Mouse (Mus musculus) liver, embryonic 14.5 days (tissue): ENCODE measurements around the gene Clpb. TPM values are rescaled to one million over a fixed set of nuclear protein-coding genes. Genes with fewer than 3 reads are reported as not detected.

Experiments
- ATAC-seq: fragments of 200-750 bp; cut with Nextera tagmentation; 2 replicates; pipeline ENCODE4 v1.8.0; 2017; ENCODE audit warnings: moderate number of reproducible peaks, mild to moderate bottlenecking, moderate library complexity; ENCODE audit not compliant: insufficient read depth
- DNase-seq, 3 experiments: peaks; one replicate each; pipeline ENCODE4 v3.0.0-alpha.2; 2012 to 2013; ENCODE audit warnings: low read depth in 3 of 3, low spot score in 3 of 3
- H3K27ac ChIP-seq: fragments of 300-500 bp; sonication (generic); 2 replicates; pipeline ENCODE4 v1.5.1; 2014; ENCODE audit warnings: moderate library complexity, mild to moderate bottlenecking, control low read depth, inconsistent platforms
- H3K27me3 ChIP-seq: fragments of 300-500 bp; sonication (generic); 2 replicates; pipeline ENCODE4 v1.6.1; 2014; ENCODE audit warnings: mild to moderate bottlenecking, low read length, moderate library complexity; ENCODE audit not compliant: control insufficient read depth, insufficient read depth
- H3K36me3 ChIP-seq: fragments of 300-500 bp; sonication (generic); replicated peaks from 2 replicates; pipeline ENCODE4 v1.6.1; 2014; ENCODE audit warnings: low read depth; ENCODE audit not compliant: control insufficient read depth, insufficient read depth
- H3K4me1 ChIP-seq, 2 experiments: fragments of 200-500 bp in 1 of 2; fragments of 300-500 bp in 1 of 2; sonication (generic) in 1 of 2; replicated peaks; 2 replicates each; pipeline ENCODE4 v1.6.1; 2012 to 2014; ENCODE audit warnings: antibody characterized with exemption in 1 of 2, inconsistent platforms in 1 of 2, low read length in 1 of 2; ENCODE audit not compliant: control insufficient read depth in 2 of 2, insufficient read depth in 2 of 2
- H3K4me2 ChIP-seq: fragments of 300-500 bp; sonication (generic); 2 replicates; pipeline ENCODE4 v1.6.1; 2014; ENCODE audit warnings: low read depth, mild to moderate bottlenecking, control low read depth, moderate library complexity
- H3K4me3 ChIP-seq, 2 experiments: fragments of 200-500 bp in 1 of 2; fragments of 300-500 bp in 1 of 2; sonication (generic) in 1 of 2; 2 replicates each; pipeline ENCODE4 v1.5.1; 2012 to 2014; ENCODE audit warnings: low read depth in 2 of 2, low read length in 2 of 2, mild to moderate bottlenecking in 2 of 2, control low read depth in 1 of 2, inconsistent platforms in 1 of 2, moderate library complexity in 1 of 2; ENCODE audit not compliant: insufficient read depth in 1 of 2
- H3K9ac ChIP-seq: fragments of 300-500 bp; sonication (generic); replicated peaks from 2 replicates; pipeline ENCODE4 v1.6.1; 2014; ENCODE audit warnings: mild to moderate bottlenecking, control low read depth, moderate library complexity
- H3K9me3 ChIP-seq: fragments of 300-500 bp; sonication (generic); 2 replicates; pipeline ENCODE4 v1.6.1; 2016; ENCODE audit warnings: low read length, mixed read lengths; ENCODE audit not compliant: control insufficient read depth
- CTCF ChIP-seq: IDR thresholded peaks from 2 replicates; pipeline ENCODE4 v1.5.1; 2016; ENCODE audit warnings: antibody characterized with exemption, low read depth, control low read depth
- EP300 ChIP-seq: IDR thresholded peaks from 2 replicates; pipeline ENCODE4 v1.6.1; 2016; ENCODE audit warnings: antibody characterized with exemption, low read depth
- WGBS: fragments of 180-500 bp; shearing (Covaris S2); extraction: QIAGEN DNeasy Blood & Tissue Kit; methylation state at CpG from one replicate; pipeline ENCODE4 v1.1.7; 2014; ENCODE audit not compliant: insufficient replicate concordance; 5-methylcytosine and 5-hydroxymethylcytosine counted together
- polyA plus RNA-seq, 2 experiments: library from polyadenylated mRNA; depleted of rRNA in 1 of 2; stranded (reverse) in 1 of 2; unstranded in 1 of 2; fragments of >200 nt; fragmentation: Nextera tagmentation in 1 of 2; extraction: Ambion mirVana in 1 of 2; gene quantifications; 2 replicates each; pipeline versions ENCODE4 v1.2.1 to v1.2.3; 2012 to 2014

Gene Clpb
- polyA plus RNA-seq, 2 experiments: 8.3 to 18.7 TPM

DNA sequence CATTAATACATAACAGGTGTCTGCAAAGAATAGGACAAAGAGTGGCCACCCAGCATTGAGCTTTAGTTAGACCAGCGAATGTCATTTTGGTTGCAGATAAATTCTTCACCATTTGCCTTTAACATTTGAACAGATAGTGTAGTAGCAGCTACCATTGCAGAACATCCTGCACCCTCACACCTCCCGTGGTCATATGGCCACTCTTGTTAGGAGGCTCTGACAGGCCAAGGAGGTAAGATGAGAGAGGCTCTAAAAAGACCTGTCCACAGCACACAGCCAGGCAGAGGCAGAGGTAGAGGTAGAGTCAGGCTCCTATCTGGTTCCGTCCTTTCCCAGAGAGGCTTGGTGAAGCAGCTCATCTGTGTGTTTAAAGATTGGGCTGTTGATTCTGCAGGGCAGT, 17.5 kb downstream of the Clpb start:
- no peak overlapping the region for H3K9ac ChIP-seq
- no peaks in the 10 kb centered on the region for H3K27me3 ChIP-seq
- H3K4me1 ChIP-seq: peaks cover 0 to 9% of the 10 kb centered on the region in 2 experiments; a peak in 2 of 4 replicates
- no peak overlapping the region for H3K27ac ChIP-seq
- 61% methylated on average over 3 of the region's 3 CpGs for WGBS
- H3K36me3 ChIP-seq: no peaks in the 10 kb centered on the region
- ATAC-seq: no peak
- H3K4me2 ChIP-seq: no peak overlapping the region
- no peak overlapping the region for H3K4me3 ChIP-seq
- no peaks in the 10 kb centered on the region for H3K9me3 ChIP-seq
- DNase-seq: no peak
- no peak for TF ChIP-seq CTCF
- TF ChIP-seq EP300: no peak

DNA sequence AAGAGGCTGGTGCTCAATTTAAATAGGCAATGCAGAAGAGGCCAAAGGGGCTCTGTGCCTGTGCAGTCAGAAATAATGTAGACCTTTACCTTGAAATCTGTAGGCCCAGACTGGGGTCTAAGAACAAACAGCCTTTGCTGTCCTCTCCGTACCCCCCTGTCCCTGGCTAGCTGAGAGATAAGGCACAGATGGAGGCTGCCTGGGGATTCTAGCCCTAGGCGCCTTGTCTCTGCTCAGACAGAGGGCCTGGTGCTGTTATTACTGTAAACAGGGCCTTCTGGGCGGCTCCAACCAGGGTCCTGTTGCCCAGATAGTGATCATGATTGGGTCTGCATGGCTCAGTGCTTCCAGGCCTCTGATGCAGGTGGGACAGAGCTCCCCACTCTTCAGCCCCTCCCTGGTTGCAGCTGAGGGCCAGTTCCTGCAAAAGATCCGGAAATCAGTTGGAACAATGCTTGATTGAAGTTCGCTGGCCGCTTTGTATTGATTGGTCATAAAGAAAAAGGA, 18.2 kb downstream of the Clpb start:
- TF ChIP-seq EP300 (no peak), CTCF (no peak)
- H3K9ac ChIP-seq: no peak overlapping the region
- no peak overlapping the region for H3K4me2 ChIP-seq
- no peak overlapping the region for H3K27ac ChIP-seq
- peaks cover 0 to 4% of the 10 kb centered on the region in 2 experiments; a peak in 2 of 4 replicates for H3K4me1 ChIP-seq
- H3K9me3 ChIP-seq: no peaks in the 10 kb centered on the region
- no peak for ATAC-seq
- DNase-seq: no peak
- no peak overlapping the region for H3K4me3 ChIP-seq
- WGBS: 35% methylated on average over 6 of the region's 6 CpGs
- no peaks in the 10 kb centered on the region for H3K36me3 ChIP-seq
- no peaks in the 10 kb centered on the region for H3K27me3 ChIP-seq

DNA sequence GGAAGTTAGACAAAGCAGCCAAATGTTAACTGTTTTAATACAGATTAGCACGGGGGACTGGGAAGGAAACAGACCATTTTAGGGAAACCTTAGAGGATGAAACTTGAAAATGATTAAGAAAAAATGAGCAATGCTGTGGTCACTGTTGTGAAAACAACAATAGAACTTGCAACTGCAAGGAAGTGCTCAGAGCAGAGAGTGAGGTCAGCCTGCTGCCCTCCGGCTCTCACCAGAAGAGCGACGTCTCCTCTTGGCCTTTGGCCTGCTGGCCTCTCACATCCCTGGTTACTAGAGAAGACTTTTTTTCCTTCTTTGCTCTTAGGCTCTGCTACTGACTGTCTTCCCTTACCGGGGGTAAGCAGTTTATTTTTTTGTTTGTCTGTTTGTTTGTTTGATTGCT, 19.5 kb downstream of the Clpb start:
- TF ChIP-seq CTCF (no peak), EP300 (no peak)
- DNase-seq: no peak
- Histone ChIP-seq H3K9me3 (no peaks in the 10 kb centered on the region), H3K4me1 (peaks cover 0 to 6% of the 10 kb centered on the region in 2 experiments; a peak in 1 of 4 replicates), H3K36me3 (no peaks in the 10 kb centered on the region), H3K27ac (no peak overlapping the region), H3K27me3 (no peaks in the 10 kb centered on the region), H3K4me3 (no peak overlapping the region), H3K4me2 (no peak overlapping the region), H3K9ac (no peak overlapping the region)
- no peak for ATAC-seq
- WGBS: 59% methylated on average over 5 of the region's 5 CpGs

DNA sequence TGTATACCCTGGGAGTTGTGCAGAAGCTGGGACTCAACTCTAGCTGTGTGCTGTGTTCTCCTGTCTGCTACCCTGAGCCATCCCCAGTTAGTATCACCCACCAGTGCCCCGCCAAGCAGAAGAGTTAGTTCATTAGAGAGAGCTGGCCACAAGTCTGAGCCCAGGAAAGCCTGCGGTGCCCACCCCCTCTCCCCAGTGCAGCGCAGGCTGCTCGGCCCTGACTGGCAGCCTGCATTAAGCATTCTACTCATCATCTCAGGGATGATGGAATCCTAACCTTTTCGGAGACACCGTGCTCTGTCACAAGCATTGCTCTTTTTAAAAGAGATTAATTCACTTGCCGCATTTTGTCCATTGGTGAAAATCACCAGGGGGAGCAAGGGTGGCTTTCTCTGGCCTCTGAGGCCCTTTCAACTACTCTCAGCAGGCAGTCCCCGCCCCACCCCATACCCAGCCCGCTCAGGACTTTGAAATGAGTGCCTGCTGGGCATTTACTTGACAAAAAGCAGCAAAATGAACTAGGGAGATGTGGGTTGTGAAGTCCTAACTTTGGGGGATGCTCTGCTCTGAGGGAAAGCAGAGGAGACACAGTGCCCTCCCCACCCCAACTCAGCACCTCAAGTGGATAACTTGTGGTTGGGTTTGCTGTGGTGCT, 20.7 kb downstream of the Clpb start:
- no peak overlapping the region for H3K4me3 ChIP-seq
- no peak overlapping the region for H3K9ac ChIP-seq
- TF ChIP-seq CTCF: no peak
- TF ChIP-seq EP300: no peak
- H3K9me3 ChIP-seq: no peaks in the 10 kb centered on the region
- H3K27ac ChIP-seq: no peak overlapping the region
- ATAC-seq (no peak), DNase-seq (no peak)
- no peaks in the 10 kb centered on the region for H3K27me3 ChIP-seq
- no peak overlapping the region for H3K4me2 ChIP-seq
- no peaks in the 10 kb centered on the region for H3K36me3 ChIP-seq
- WGBS: 66% methylated on average over 9 of the region's 9 CpGs
- peaks cover 0 to 6% of the 10 kb centered on the region in 2 experiments; a peak in 1 of 4 replicates for H3K4me1 ChIP-seq

DNA sequence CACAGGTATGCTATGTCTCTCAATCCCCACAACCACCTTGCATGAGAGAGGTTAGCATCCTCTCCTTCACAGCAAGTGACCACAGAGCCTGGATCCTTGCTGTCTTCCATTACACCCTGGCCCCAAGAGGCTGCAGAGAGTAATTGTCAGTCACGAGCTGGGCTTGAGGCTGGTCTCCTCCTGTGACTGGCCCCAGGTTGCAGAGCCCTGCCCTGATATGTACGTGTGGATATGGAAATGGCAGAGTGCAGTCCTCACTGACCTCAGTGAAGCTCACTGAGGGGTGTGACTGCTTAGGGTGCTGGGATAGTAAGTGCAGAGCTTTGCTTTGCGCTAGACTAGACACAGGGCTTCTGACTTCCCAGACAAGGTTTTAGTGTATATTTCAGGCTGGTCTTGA, 21.2 kb downstream of the Clpb start:
- Histone ChIP-seq H3K4me3 (no peak overlapping the region), H3K9me3 (no peaks in the 10 kb centered on the region), H3K36me3 (no peaks in the 10 kb centered on the region), H3K4me2 (no peak overlapping the region), H3K9ac (no peak overlapping the region), H3K4me1 (peaks cover 0 to 6% of the 10 kb centered on the region in 2 experiments; a peak in 1 of 4 replicates), H3K27me3 (no peaks in the 10 kb centered on the region), H3K27ac (no peak overlapping the region)
- ATAC-seq (no peak), DNase-seq (no peak)
- TF ChIP-seq CTCF (no peak), EP300 (no peak)
- 46% methylated on average over 3 of the region's 3 CpGs for WGBS
